Mouse (Mus musculus): ENCODE results near the gene Nudt19. TPM values are rescaled to one million over a fixed set of nuclear protein-coding genes. Genes with fewer than 3 reads are reported as not detected.

Gene Nudt19
- 125 and 144 TPM in 2 replicates for polyA plus RNA-seq (2014; fragmentation: Nextera tagmentation; extraction: Ambion mirVana)

DNA sequence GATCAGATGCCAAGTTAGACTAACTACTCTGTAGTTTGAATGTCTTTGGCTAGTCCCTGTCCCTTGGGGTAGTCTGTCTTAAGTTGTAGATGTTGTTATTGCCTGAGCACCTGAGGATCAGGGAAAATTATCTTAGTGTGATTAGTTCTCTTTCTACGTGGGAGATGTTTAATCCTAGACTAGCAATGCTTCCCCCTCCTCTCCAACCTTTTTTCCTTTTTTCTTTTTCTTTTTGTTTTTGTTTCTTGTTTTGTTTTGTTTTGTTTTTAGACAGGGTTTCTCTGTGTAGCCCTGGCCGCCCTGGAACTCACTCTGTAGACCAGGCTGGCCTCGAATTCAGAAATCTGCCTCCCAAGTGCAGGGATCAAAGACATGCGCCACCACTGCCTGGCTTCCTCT lies at the start of gene Nudt19:
Nudt19 (minus strand) TSS at position 100 of the 399 bp plus-strand sequence.
- Histone ChIP-seq H3K27me3 (replicated peaks; ENCODE audit: control insufficient read depth, insufficient read depth, low read length) (no peaks in the 10 kb centered on the region), H3K4me3 (ENCODE audit: low read depth, low read length) (peak within 1 kb of the TSS; percentile 83), H3K36me3 (ENCODE audit: control insufficient read depth, insufficient read depth, low read length) (peaks cover 4% of the 10 kb centered on the region), H3K9ac (ENCODE audit: low read depth, low read length) (peak within 1 kb of the TSS; percentile 98), H3K27ac (ENCODE audit: low read depth, low read length) (peak within 1 kb of the TSS; percentile 97), H3K4me2 (peak within 1 kb of the TSS; percentile 88), H3K9me3 (ENCODE audit: control insufficient read depth, low read length) (no peaks in the 10 kb centered on the region), H3K4me1 (replicated peaks; ENCODE audit: control insufficient read depth, insufficient read depth, low read length) (peaks cover 35% of the 10 kb centered on the region)
- WGBS = 56% methylated on average over 4 of the region's 4 CpGs
- ATAC-seq (replicated peaks; ENCODE audit: low FRiP score) (no peak), DNase-seq (ENCODE audit: low spot score) (no peak)

DNA sequence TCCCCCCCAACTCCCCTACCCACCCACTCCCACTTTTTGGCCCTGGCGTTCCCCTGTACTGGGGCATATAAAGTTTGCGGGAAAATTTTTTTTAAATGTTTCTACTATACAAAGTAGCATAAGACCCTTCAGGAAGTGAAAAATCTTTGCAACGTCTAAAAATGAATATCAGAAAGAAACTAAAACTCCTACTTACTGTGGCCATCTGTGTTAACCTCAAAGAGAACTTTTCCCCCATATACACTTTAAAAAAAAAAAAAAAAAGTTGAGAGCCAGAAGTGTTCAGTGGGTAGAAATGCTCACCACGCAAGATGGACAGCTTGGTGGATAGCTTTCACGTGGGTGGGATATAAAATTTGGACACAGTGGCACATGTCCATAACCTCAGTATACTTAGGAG lies 46.7 kb upstream of the Nudt19 start:
- Histone ChIP-seq H3K4me1 (replicated peaks; ENCODE audit: control insufficient read depth, insufficient read depth, low read length) (peaks cover 9% of the 10 kb centered on the region; the same call in 1 of the 2 replicates), H3K4me2 (no peak overlapping the region), H3K36me3 (ENCODE audit: control insufficient read depth, insufficient read depth, low read length) (peaks cover 26% of the 10 kb centered on the region), H3K27me3 (replicated peaks; ENCODE audit: control insufficient read depth, insufficient read depth, low read length) (no peaks in the 10 kb centered on the region), H3K27ac (ENCODE audit: low read depth, low read length) (no peak overlapping the region), H3K9me3 (ENCODE audit: control insufficient read depth, low read length) (no peaks in the 10 kb centered on the region), H3K9ac (ENCODE audit: low read depth, low read length) (no peak overlapping the region), H3K4me3 (ENCODE audit: low read depth, low read length) (no peak overlapping the region)
- DNase-seq (ENCODE audit: low spot score) (no peak), ATAC-seq (replicated peaks; ENCODE audit: low FRiP score) (no peak)
- WGBS = 92% methylated on average over 5 of the region's 5 CpGs

DNA sequence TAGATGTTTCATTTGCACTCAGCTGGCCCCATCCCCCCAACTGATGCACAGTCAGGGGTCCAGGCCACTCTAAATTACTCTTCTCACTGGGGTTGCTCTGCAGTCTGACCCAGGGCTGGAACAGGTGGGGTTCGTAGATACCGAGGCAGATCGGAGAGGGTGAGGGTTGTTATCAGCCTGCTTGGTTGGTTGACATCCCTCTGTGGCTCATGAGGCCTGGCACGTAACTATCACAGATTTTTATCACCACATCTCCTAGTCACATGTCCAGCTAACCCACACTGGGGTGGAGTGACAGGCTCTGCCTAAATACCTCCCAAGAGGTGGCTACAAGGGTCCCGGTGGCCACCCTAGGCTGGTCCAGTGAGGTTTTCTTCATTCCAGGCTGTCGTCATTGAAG lies 45.0 kb upstream of the Nudt19 start:
- ATAC-seq (replicated peaks; ENCODE audit: low FRiP score) = peak; percentile 81
- no peak for DNase-seq (ENCODE audit: low spot score)
- Histone ChIP-seq H3K9me3 (ENCODE audit: control insufficient read depth, low read length) (no peaks in the 10 kb centered on the region), H3K27me3 (replicated peaks; ENCODE audit: control insufficient read depth, insufficient read depth, low read length) (no peaks in the 10 kb centered on the region), H3K4me2 (peak overlapping the region; percentile 22; the same call in 1 of the 2 replicates), H3K4me1 (replicated peaks; ENCODE audit: control insufficient read depth, insufficient read depth, low read length) (peaks cover 9% of the 10 kb centered on the region; the same call in 1 of the 2 replicates), H3K36me3 (ENCODE audit: control insufficient read depth, insufficient read depth, low read length) (peaks cover 20% of the 10 kb centered on the region), H3K4me3 (ENCODE audit: low read depth, low read length) (no peak overlapping the region), H3K9ac (ENCODE audit: low read depth, low read length) (no peak overlapping the region), H3K27ac (ENCODE audit: low read depth, low read length) (no peak overlapping the region)
- WGBS = 63% methylated on average over 6 of the region's 6 CpGs

DNA sequence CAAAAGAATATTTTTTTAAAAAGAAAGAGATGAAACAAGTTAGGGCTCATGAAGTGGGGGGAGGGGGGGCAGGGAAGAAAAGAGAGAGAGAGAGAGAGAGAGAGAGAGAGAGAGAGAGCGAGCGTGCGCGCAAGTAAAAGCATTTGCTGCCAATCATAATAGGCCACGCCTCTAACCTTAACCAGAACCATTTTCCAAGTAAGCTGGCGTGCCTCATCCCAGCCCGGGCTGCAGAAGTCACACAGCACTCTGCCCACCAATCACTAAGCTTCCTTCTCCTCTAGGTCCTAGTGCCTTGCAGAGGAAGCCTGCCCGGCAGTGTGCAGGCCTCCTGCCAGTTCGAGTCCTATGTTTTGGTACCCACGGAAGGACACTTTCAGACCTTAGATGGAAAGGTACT lies 43.9 kb upstream of the Nudt19 start:
- WGBS = 91% methylated on average over 10 of the region's 10 CpGs
- H3K4me3 ChIP-seq (ENCODE audit: low read depth, low read length) = no peak overlapping the region
- DNase-seq (ENCODE audit: low spot score) (no peak), ATAC-seq (replicated peaks; ENCODE audit: low FRiP score) (no peak)
- H3K9ac ChIP-seq (ENCODE audit: low read depth, low read length) = no peak overlapping the region
- H3K4me1 ChIP-seq (replicated peaks; ENCODE audit: control insufficient read depth, insufficient read depth, low read length) = peaks cover 9% of the 10 kb centered on the region; the same call in 1 of the 2 replicates
- no peaks in the 10 kb centered on the region for H3K9me3 ChIP-seq (ENCODE audit: control insufficient read depth, low read length)
- no peaks in the 10 kb centered on the region for H3K27me3 ChIP-seq (replicated peaks; ENCODE audit: control insufficient read depth, insufficient read depth, low read length)
- peaks cover 20% of the 10 kb centered on the region for H3K36me3 ChIP-seq (ENCODE audit: control insufficient read depth, insufficient read depth, low read length)
- no peak overlapping the region for H3K27ac ChIP-seq (ENCODE audit: low read depth, low read length)
- no peak overlapping the region for H3K4me2 ChIP-seq

DNA sequence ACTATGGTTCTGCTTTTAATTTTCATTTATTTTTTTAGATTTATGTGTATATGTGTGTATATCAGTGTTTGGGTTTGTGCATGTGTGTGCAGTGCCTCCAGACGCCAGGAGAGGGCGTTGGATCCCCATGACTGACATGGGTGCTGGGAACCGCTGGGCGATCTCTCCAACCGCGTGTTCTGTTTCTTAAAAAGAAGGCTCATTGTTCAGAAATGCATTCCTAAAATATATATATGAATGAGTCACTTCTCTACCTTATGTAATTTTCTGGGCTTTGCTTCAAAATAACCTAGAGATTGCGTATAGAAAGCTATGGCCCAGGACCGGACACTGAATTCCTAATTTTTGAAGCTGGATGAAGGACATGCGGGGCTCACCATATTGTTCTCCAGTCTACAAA lies 43.4 kb upstream of the Nudt19 start:
- DNase-seq (ENCODE audit: low spot score) = no peak
- H3K9ac ChIP-seq (ENCODE audit: low read depth, low read length) = no peak overlapping the region
- 92% methylated on average over 9 of the region's 9 CpGs for WGBS
- H3K27me3 ChIP-seq (replicated peaks; ENCODE audit: control insufficient read depth, insufficient read depth, low read length) = no peaks in the 10 kb centered on the region
- H3K36me3 ChIP-seq (ENCODE audit: control insufficient read depth, insufficient read depth, low read length) = peaks cover 23% of the 10 kb centered on the region
- H3K9me3 ChIP-seq (ENCODE audit: control insufficient read depth, low read length) = no peaks in the 10 kb centered on the region
- no peak overlapping the region for H3K4me3 ChIP-seq (ENCODE audit: low read depth, low read length)
- no peak overlapping the region for H3K4me2 ChIP-seq
- peaks cover 9% of the 10 kb centered on the region; the same call in 1 of the 2 replicates for H3K4me1 ChIP-seq (replicated peaks; ENCODE audit: control insufficient read depth, insufficient read depth, low read length)
- no peak for ATAC-seq (replicated peaks; ENCODE audit: low FRiP score)
- H3K27ac ChIP-seq (ENCODE audit: low read depth, low read length) = no peak overlapping the region

DNA sequence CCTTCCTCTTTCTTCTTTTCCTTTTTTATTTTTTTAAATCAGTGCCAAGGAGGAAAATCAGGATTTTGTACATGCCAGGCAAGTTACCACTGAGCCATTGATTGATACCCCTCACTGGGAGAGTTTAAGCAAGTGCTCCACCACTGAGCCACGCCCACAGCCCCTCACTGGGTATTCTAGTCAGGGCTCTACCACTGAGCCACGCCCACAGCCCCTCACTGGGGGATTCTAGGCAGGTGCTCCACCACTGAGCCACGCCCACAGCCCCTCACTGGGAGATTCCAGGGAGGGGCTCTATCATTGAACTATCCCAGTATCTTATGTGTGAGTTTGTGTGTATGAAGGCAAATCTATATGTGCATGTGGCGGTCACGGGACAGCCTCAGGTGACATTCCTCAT lies 38.2 kb upstream of the Nudt19 start:
- 91% methylated on average over 5 of the region's 5 CpGs for WGBS
- Histone ChIP-seq H3K36me3 (ENCODE audit: control insufficient read depth, insufficient read depth, low read length) (peaks cover 32% of the 10 kb centered on the region), H3K9ac (ENCODE audit: low read depth, low read length) (no peak overlapping the region)

DNA sequence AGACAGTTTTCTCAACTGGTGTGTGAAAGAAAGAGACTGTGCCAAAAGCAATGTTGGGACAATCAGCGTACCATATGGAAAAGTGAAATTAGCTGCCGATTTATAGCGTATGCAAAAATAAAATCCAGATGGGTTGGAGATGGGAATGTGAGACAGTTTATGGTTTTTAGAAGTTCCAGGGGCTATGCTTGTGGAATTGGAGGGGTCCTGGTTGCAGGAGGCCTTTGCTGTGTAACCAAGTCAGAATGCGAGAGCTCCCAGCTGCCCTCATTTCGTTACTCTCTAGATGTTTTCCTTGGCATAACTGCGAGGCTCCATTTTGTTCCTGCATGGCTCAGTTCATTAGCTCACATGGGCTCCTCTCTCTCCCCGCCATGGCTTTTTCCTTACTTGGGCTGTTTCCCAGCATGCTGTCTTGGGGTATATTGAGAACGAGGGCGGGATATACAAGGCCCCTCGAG lies 34.7 kb upstream of the Nudt19 start:
- DNase-seq (ENCODE audit: low spot score) (no peak), ATAC-seq (replicated peaks; ENCODE audit: low FRiP score) (no peak)
- Histone ChIP-seq H3K4me2 (no peak overlapping the region), H3K4me3 (ENCODE audit: low read depth, low read length) (no peak overlapping the region), H3K27ac (ENCODE audit: low read depth, low read length) (no peak overlapping the region), H3K4me1 (replicated peaks; ENCODE audit: control insufficient read depth, insufficient read depth, low read length) (peaks cover 29% of the 10 kb centered on the region), H3K9me3 (ENCODE audit: control insufficient read depth, low read length) (no peaks in the 10 kb centered on the region), H3K36me3 (ENCODE audit: control insufficient read depth, insufficient read depth, low read length) (peaks cover 26% of the 10 kb centered on the region), H3K27me3 (replicated peaks; ENCODE audit: control insufficient read depth, insufficient read depth, low read length) (no peaks in the 10 kb centered on the region), H3K9ac (ENCODE audit: low read depth, low read length) (no peak overlapping the region)
- 92% methylated on average over 10 of the region's 10 CpGs for WGBS

More for the DNA sequence above, 38.2 kb upstream of the Nudt19 start:
- ATAC-seq (replicated peaks; ENCODE audit: low FRiP score) (no peak), DNase-seq (ENCODE audit: low spot score) (no peak)
- Histone ChIP-seq H3K4me2 (no peak overlapping the region), H3K27ac (ENCODE audit: low read depth, low read length) (no peak overlapping the region), H3K27me3 (replicated peaks; ENCODE audit: control insufficient read depth, insufficient read depth, low read length) (no peaks in the 10 kb centered on the region), H3K4me3 (ENCODE audit: low read depth, low read length) (no peak overlapping the region), H3K4me1 (replicated peaks; ENCODE audit: control insufficient read depth, insufficient read depth, low read length) (peaks cover 5% of the 10 kb centered on the region), H3K9me3 (ENCODE audit: control insufficient read depth, low read length) (no peaks in the 10 kb centered on the region)

DNA sequence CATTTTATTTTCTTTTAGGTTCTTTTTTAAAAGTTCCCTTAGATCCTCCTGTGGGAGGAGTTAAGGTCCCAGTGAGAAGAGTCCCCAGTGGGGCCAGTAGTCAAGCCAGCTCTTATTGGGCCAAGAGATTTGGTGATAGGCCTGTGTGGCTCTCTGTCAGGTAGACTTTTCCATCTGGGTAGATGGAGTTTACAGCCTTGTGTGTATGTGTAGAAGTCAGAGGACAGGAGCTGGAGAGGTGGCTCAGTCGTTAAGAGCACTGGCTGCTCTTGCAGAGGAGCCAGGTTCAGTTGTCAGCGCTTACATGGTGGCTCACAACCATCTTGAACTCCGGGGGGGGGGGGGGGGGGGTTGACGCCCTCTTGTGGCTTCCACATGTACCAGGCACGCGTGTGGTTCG lies 33.4 kb upstream of the Nudt19 start:
- DNase-seq (ENCODE audit: low spot score) (no peak), ATAC-seq (replicated peaks; ENCODE audit: low FRiP score) (no peak)
- Histone ChIP-seq H3K27me3 (replicated peaks; ENCODE audit: control insufficient read depth, insufficient read depth, low read length) (peaks cover 7% of the 10 kb centered on the region), H3K4me3 (ENCODE audit: low read depth, low read length) (no peak overlapping the region), H3K36me3 (ENCODE audit: control insufficient read depth, insufficient read depth, low read length) (peaks cover 23% of the 10 kb centered on the region), H3K9ac (ENCODE audit: low read depth, low read length) (no peak overlapping the region), H3K27ac (ENCODE audit: low read depth, low read length) (peak overlapping the region; percentile 16), H3K9me3 (ENCODE audit: control insufficient read depth, low read length) (no peaks in the 10 kb centered on the region), H3K4me2 (peak overlapping the region; percentile 100), H3K4me1 (replicated peaks; ENCODE audit: control insufficient read depth, insufficient read depth, low read length) (peaks cover 33% of the 10 kb centered on the region)
- WGBS = 57% methylated on average over 7 of the region's 7 CpGs

DNA sequence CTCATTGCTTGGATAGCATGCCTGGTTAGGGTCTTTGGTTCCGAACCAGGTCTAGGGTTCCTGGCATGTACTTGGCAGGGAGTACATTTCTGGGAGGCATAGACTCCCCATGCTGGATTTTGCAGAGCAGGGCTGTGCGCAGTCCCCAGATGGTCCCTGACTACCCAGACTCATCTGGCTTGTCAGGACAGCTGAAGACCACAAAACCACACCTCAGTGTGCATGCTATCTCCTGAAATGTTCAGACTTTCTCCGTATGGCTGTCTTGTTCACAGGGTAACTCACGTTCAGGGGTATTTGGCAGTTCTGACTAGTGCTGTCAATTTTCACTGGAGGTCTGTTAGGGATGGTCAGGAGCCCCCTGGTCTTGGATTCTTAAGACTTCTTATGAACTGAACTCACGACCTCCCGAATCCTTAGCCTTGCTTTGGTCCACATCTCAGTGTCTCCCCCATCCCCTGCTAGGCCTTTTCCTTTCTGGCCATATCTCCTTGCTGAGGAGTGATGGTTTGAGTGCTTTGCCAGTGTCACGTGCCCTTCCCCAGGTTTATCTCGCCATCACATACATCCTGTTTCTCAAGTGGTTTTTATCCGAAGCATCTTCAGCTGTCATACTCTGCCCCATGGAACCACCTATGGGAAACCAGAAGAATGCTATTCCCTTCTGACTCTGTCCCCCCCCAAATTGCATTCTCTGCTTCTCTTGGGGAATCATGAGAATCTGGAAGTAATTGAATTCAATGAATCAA lies 32.8 kb upstream of the Nudt19 start:
- H3K4me3 ChIP-seq (ENCODE audit: low read depth, low read length) = peak overlapping the region; percentile 97; the same call in 1 of the 2 replicates
- peaks cover 38% of the 10 kb centered on the region for H3K4me1 ChIP-seq (replicated peaks; ENCODE audit: control insufficient read depth, insufficient read depth, low read length)
- peak overlapping the region; percentile 67 for H3K27ac ChIP-seq (ENCODE audit: low read depth, low read length)
- H3K9ac ChIP-seq (ENCODE audit: low read depth, low read length) = no peak overlapping the region
- ATAC-seq (replicated peaks; ENCODE audit: low FRiP score) (peak; percentile 22), DNase-seq (ENCODE audit: low spot score) (no peak)
- peaks cover 14% of the 10 kb centered on the region for H3K27me3 ChIP-seq (replicated peaks; ENCODE audit: control insufficient read depth, insufficient read depth, low read length)
- H3K36me3 ChIP-seq (ENCODE audit: control insufficient read depth, insufficient read depth, low read length) = peaks cover 20% of the 10 kb centered on the region
- 40% methylated on average over 9 of the region's 9 CpGs for WGBS
- H3K9me3 ChIP-seq (ENCODE audit: control insufficient read depth, low read length) = no peaks in the 10 kb centered on the region
- peak overlapping the region; percentile 100 for H3K4me2 ChIP-seq

Data from liver, embryonic 11.5 days (tissue).